Mouse (Mus musculus) ES-E14 (cell line): ENCODE results near the gene Tmem170b.

Experiments
- HCFC1 ChIP-seq: IDR thresholded peaks from 2 replicates; pipeline ENCODE4 v1.6.1; 2012; ENCODE audit warnings: low read length, inconsistent platforms, borderline replicate concordance; ENCODE audit not compliant: insufficient read depth
- MAFK ChIP-seq: IDR thresholded peaks from 2 replicates; pipeline ENCODE4 v1.6.1; 2014; ENCODE audit warnings: mild to moderate bottlenecking, low read depth, low read length, inconsistent platforms; ENCODE audit not compliant: insufficient read depth
- ZNF384 ChIP-seq: IDR thresholded peaks from 2 replicates; pipeline ENCODE4 v1.6.1; 2012; ENCODE audit warnings: low read depth, low read length, inconsistent platforms

DNA sequence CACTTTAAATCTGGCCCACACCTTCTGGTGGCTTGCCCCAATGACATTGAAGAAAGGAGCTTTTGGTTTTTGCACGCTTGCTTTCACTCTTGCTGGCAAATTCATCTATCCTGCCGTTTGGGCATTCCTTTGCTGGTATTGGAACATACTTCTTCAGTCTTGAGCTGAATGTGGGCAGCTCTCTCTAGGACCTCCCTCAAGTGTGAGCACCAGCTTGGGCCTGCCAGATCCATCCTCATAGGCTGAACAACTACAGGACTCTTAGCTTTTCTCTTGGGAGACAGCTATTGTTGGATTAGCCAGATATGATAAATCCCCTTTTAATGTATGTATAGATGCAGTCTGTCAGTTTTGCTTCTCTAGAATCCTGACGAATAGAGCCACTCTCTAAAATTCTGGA lies 19.5 kb downstream of the Tmem170b start:
- TF ChIP-seq ZNF384 = no peak
- no peak for TF ChIP-seq HCFC1
- TF ChIP-seq MAFK = no peak
